Mouse (Mus musculus): ENCODE measurements around the gene Nkx2-9. TPM values are rescaled to one million over a fixed set of nuclear protein-coding genes. Genes with fewer than 3 reads are reported as not detected.

Nkx2-9 gene
- total RNA-seq (2014; rRNA removed) (not detected in 2 replicates), polyA plus RNA-seq (2012; rRNA removed) (not detected in 2 replicates)

- 2% methylated on average over 40 of the region's 40 CpGs for WGBS
- Histone ChIP-seq H3K36me3 (ENCODE audit: control insufficient read depth, insufficient read depth, low read length) (no peaks in the 10 kb centered on the region), H3K4me3 (ENCODE audit: insufficient read depth, low read depth, low read length) (no peak within 1 kb of the TSS), H3K27ac (replicated peaks; ENCODE audit: insufficient read depth, low read depth, low read length) (no peak within 1 kb of the TSS), H3K27me3 (ENCODE audit: control insufficient read depth, insufficient read depth, low read length) (peaks cover 11% of the 10 kb centered on the region; the same call in 1 of the 2 replicates), H3K9ac (ENCODE audit: low read depth, low read length) (no peak within 1 kb of the TSS), H3K79me2 (ENCODE audit: control insufficient read depth, insufficient read depth, low read length) (no peaks in the 10 kb centered on the region), H3K4me1 (ENCODE audit: control insufficient read depth, insufficient read depth, low read length) (no peaks in the 10 kb centered on the region)
- no peak for DNase-seq (ENCODE audit: extremely low read depth, low read depth, low spot score)
- no peak for TF ChIP-seq CTCF (IDR thresholded peaks at IDR 0.05; ENCODE audit: low read depth, low read length)
- TF ChIP-seq POLR2A (IDR thresholded peaks at IDR 0.05; ENCODE audit: extremely low read depth, insufficient read depth, low read length): no peak
These were observed at the start of gene Nkx2-9 for GRCm38 (mm10) chr12:56612761-56613437. Gene Nkx2-9 (minus strand): TSS chr12:56613284.

- H3K4me3 ChIP-seq (ENCODE audit: insufficient read depth, low read depth, low read length): no peak overlapping the region
- H3K36me3 ChIP-seq (ENCODE audit: control insufficient read depth, insufficient read depth, low read length): no peaks in the 10 kb centered on the region
- no peak overlapping the region for H3K9ac ChIP-seq (ENCODE audit: low read depth, low read length)
- WGBS: 7% methylated on average over 5 of the region's 5 CpGs
- TF ChIP-seq POLR2A (IDR thresholded peaks at IDR 0.05; ENCODE audit: extremely low read depth, insufficient read depth, low read length): no peak
- TF ChIP-seq CTCF (IDR thresholded peaks at IDR 0.05; ENCODE audit: low read depth, low read length): peak; percentile 48
- H3K27me3 ChIP-seq (ENCODE audit: control insufficient read depth, insufficient read depth, low read length): no peaks in the 10 kb centered on the region
- H3K79me2 ChIP-seq (ENCODE audit: control insufficient read depth, insufficient read depth, low read length): no peaks in the 10 kb centered on the region
- H3K27ac ChIP-seq (replicated peaks; ENCODE audit: insufficient read depth, low read depth, low read length): no peak overlapping the region
- DNase-seq (ENCODE audit: extremely low read depth, low read depth, low spot score): peak; percentile 50
- H3K4me1 ChIP-seq (ENCODE audit: control insufficient read depth, insufficient read depth, low read length): peaks cover 2% of the 10 kb centered on the region; the same call in 1 of the 2 replicates
These were observed 24.1 kb upstream of the Nkx2-9 start for GRCm38 (mm10) chr12:56637181-56637566.

GRCm38 (mm10) chr12:56636534-56637180, 23.6 kb upstream of the Nkx2-9 start:
- Histone ChIP-seq H3K36me3 (ENCODE audit: control insufficient read depth, insufficient read depth, low read length) (no peaks in the 10 kb centered on the region), H3K4me1 (ENCODE audit: control insufficient read depth, insufficient read depth, low read length) (peaks cover 2% of the 10 kb centered on the region; the same call in 1 of the 2 replicates), H3K79me2 (ENCODE audit: control insufficient read depth, insufficient read depth, low read length) (no peaks in the 10 kb centered on the region), H3K27ac (replicated peaks; ENCODE audit: insufficient read depth, low read depth, low read length) (no peak overlapping the region), H3K4me3 (ENCODE audit: insufficient read depth, low read depth, low read length) (no peak overlapping the region), H3K27me3 (ENCODE audit: control insufficient read depth, insufficient read depth, low read length) (no peaks in the 10 kb centered on the region), H3K9ac (ENCODE audit: low read depth, low read length) (no peak overlapping the region)
- WGBS: 25% methylated on average over 14 of the region's 14 CpGs
- TF ChIP-seq POLR2A (IDR thresholded peaks at IDR 0.05; ENCODE audit: extremely low read depth, insufficient read depth, low read length): no peak
- TF ChIP-seq CTCF (IDR thresholded peaks at IDR 0.05; ENCODE audit: low read depth, low read length): peak; percentile 29; the same call in 1 of the 2 replicates
- DNase-seq (ENCODE audit: extremely low read depth, low read depth, low spot score): peak; percentile 49

GRCm38 (mm10) chr12:56616088-56616487, 3.0 kb upstream of the Nkx2-9 start:
- Histone ChIP-seq H3K36me3 (ENCODE audit: control insufficient read depth, insufficient read depth, low read length) (no peaks in the 10 kb centered on the region), H3K4me3 (ENCODE audit: insufficient read depth, low read depth, low read length) (no peak overlapping the region), H3K27me3 (ENCODE audit: control insufficient read depth, insufficient read depth, low read length) (peaks cover 14% of the 10 kb centered on the region), H3K9ac (ENCODE audit: low read depth, low read length) (no peak overlapping the region), H3K27ac (replicated peaks; ENCODE audit: insufficient read depth, low read depth, low read length) (no peak overlapping the region), H3K79me2 (ENCODE audit: control insufficient read depth, insufficient read depth, low read length) (no peaks in the 10 kb centered on the region), H3K4me1 (ENCODE audit: control insufficient read depth, insufficient read depth, low read length) (no peaks in the 10 kb centered on the region)
- WGBS: 14% methylated on average over 1 of the region's 1 CpGs
- TF ChIP-seq CTCF (IDR thresholded peaks at IDR 0.05; ENCODE audit: low read depth, low read length) (no peak), POLR2A (IDR thresholded peaks at IDR 0.05; ENCODE audit: extremely low read depth, insufficient read depth, low read length) (no peak)
- DNase-seq (ENCODE audit: extremely low read depth, low read depth, low spot score): no peak

- Histone ChIP-seq H3K36me3 (ENCODE audit: control insufficient read depth, insufficient read depth, low read length) (no peaks in the 10 kb centered on the region), H3K4me1 (ENCODE audit: control insufficient read depth, insufficient read depth, low read length) (no peaks in the 10 kb centered on the region), H3K27ac (replicated peaks; ENCODE audit: insufficient read depth, low read depth, low read length) (no peak overlapping the region), H3K79me2 (ENCODE audit: control insufficient read depth, insufficient read depth, low read length) (no peaks in the 10 kb centered on the region), H3K9ac (ENCODE audit: low read depth, low read length) (no peak overlapping the region), H3K27me3 (ENCODE audit: control insufficient read depth, insufficient read depth, low read length) (peaks cover 11% of the 10 kb centered on the region; the same call in 1 of the 2 replicates), H3K4me3 (ENCODE audit: insufficient read depth, low read depth, low read length) (no peak overlapping the region)
- WGBS: 10% methylated on average over 6 of the region's 6 CpGs
- TF ChIP-seq CTCF (IDR thresholded peaks at IDR 0.05; ENCODE audit: low read depth, low read length): no peak
- no peak for TF ChIP-seq POLR2A (IDR thresholded peaks at IDR 0.05; ENCODE audit: extremely low read depth, insufficient read depth, low read length)
- no peak for DNase-seq (ENCODE audit: extremely low read depth, low read depth, low spot score)
These were observed 2.3 kb upstream of the Nkx2-9 start for GRCm38 (mm10) chr12:56615391-56615790.

Measured in liver, adult 2 months (tissue).